Mouse (Mus musculus) neural tube, embryonic 15.5 days (tissue): ENCODE results near the gene Anxa4. TPM values are rescaled to one million over a fixed set of nuclear protein-coding genes. Genes with fewer than 3 reads are reported as not detected.

Experiments used
- ATAC-seq: fragments of 200-750 bp; cut with Nextera tagmentation; 2 replicates; pipeline ENCODE4 v1.8.0; 2017; ENCODE audit warnings: mild to moderate bottlenecking, moderate TSS enrichment, moderate library complexity; ENCODE audit not compliant: low FRiP score
- H3K27ac ChIP-seq: fragments of 300-500 bp; sonication (generic); replicated peaks from 2 replicates; pipeline ENCODE4 v1.5.1; 2015; ENCODE audit warnings: mild to moderate bottlenecking, inconsistent platforms
- H3K27me3 ChIP-seq: fragments of 300-500 bp; sonication (generic); replicated peaks from 2 replicates; pipeline ENCODE4 v1.6.1; 2015; ENCODE audit warnings: inconsistent platforms
- H3K36me3 ChIP-seq: fragments of 300-500 bp; sonication (generic); 2 replicates; pipeline ENCODE4 v1.6.1; 2015; ENCODE audit warnings: inconsistent platforms
- H3K4me1 ChIP-seq: fragments of 300-500 bp; sonication (generic); 2 replicates; pipeline ENCODE4 v1.6.1; 2015; ENCODE audit warnings: inconsistent platforms
- H3K4me2 ChIP-seq: fragments of 300-500 bp; sonication (generic); 2 replicates; pipeline ENCODE4 v1.6.1; 2015; ENCODE audit warnings: inconsistent platforms, mild to moderate bottlenecking, moderate library complexity
- H3K4me3 ChIP-seq: fragments of 300-500 bp; sonication (generic); replicated peaks from 2 replicates; pipeline ENCODE4 v1.5.1; 2015; ENCODE audit warnings: mild to moderate bottlenecking, inconsistent platforms
- H3K9ac ChIP-seq: fragments of 300-500 bp; sonication (generic); replicated peaks from 2 replicates; pipeline ENCODE4 v1.6.1; 2015; ENCODE audit warnings: mild to moderate bottlenecking, inconsistent platforms
- H3K9me3 ChIP-seq: fragments of 300-500 bp; sonication (generic); replicated peaks from 2 replicates; pipeline ENCODE4 v1.6.1; 2016; ENCODE audit warnings: inconsistent platforms
- WGBS: fragments of 180-500 bp; shearing (Covaris S2); methylation state at CpG from one replicate; pipeline ENCODE4 v1.1.7; 2015; ENCODE audit warnings: mixed read lengths; 5-methylcytosine and 5-hydroxymethylcytosine counted together
- polyA plus RNA-seq: library from polyadenylated mRNA; unstranded; fragments of >200 nt; fragmentation: Nextera tagmentation; extraction: Ambion mirVana; gene quantifications from 2 replicates; pipeline ENCODE4 v1.2.1, GENCODE M21; 2015

The Anxa4 gene
- polyA plus RNA-seq, 1 experiment from 2014 or later, result 4.2 TPM

DNA sequence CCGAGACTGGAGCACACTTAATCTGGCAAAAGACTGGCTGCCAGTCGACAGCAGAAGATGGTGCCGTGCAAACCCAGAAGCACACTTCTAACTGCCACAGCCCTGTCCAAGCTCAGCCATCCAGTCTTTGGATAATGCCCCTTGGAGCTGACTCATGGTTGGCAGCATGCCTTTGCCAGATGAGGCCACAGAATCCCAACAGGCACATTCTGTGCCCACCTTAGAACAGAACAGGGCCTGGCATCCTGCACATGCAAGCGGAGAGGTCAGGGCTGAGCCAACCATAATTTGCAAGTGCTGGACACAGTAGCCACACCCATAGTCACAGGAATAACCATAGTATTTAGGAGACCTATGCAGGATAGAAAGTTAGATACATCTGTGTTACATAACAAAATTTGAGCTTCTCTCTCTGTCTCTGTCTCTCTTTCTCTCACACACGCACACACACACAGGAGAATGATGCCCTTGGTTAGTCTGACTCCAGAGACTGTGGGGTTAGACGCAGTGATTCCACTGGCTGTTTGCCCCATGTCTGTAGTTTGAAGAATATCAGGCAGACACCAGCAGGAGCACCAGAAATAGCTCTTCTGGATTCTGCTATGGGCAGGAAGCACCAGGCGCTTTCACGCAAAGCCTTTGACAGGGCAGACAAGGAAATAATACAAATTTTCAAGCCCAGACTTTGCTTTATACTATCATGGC lies 17.2 kb downstream of the Anxa4 start:
- no peak overlapping the region for H3K9ac ChIP-seq
- no peaks in the 10 kb centered on the region for H3K27me3 ChIP-seq
- no peak for ATAC-seq
- 89% methylated on average over 8 of the region's 8 CpGs for WGBS
- H3K4me1 ChIP-seq, result peaks cover 3% of the 10 kb centered on the region; the same call in 1 of the 2 replicates
- no peak overlapping the region for H3K4me3 ChIP-seq
- H3K27ac ChIP-seq, result 0 out of 2 replicates have a peak overlapping the region, but pooled peaks have one; percentile 35
- no peaks in the 10 kb centered on the region for H3K9me3 ChIP-seq
- no peaks in the 10 kb centered on the region for H3K36me3 ChIP-seq
- H3K4me2 ChIP-seq, result no peak overlapping the region

DNA sequence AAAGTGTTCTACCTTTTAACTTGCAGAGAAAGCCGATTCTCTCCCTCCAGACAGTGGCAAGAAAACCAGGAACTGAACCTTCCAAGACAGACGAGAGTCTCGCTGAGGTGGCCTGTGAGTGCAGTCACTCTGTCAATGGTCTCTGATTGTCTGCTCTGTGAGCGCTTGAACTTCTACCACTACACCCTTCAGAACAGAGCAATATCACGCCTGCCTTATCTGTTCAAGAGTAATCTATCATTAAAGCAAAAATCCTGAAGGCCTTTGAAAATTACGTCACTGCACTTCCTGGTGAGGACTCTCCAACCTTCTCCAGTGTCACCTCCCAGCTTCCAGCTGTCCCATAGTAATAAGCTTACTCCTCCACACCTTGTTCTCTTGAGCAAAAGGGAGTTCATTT lies 18.4 kb downstream of the Anxa4 start:
- Histone ChIP-seq H3K9ac (no peak overlapping the region), H3K9me3 (no peaks in the 10 kb centered on the region), H3K27ac (no peak overlapping the region), H3K4me1 (peaks cover 3% of the 10 kb centered on the region; the same call in 1 of the 2 replicates), H3K27me3 (no peaks in the 10 kb centered on the region), H3K36me3 (no peaks in the 10 kb centered on the region), H3K4me3 (no peak overlapping the region), H3K4me2 (no peak overlapping the region)
- no peak for ATAC-seq
- 87% methylated on average over 6 of the region's 6 CpGs for WGBS

DNA sequence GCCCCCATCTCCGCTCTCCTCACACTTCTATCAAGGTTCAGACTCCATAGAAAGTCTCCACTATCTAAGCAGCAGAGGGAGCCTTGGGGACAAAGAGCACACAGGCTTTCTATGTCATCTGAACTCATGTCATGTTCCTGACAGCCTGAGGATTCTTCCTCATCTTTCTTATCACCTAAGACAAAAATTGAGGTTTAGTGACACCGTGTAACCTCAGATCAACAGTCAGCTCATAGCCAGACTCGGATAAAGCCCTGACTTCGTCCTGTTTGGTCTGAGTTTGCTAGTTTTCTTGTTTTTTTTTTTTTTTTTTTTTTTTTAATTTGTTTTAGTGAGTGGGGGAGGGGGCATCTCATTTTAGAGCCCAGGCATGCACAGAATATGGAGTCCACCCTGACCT lies 19.6 kb downstream of the Anxa4 start:
- Histone ChIP-seq H3K4me3 (no peak overlapping the region), H3K36me3 (no peaks in the 10 kb centered on the region), H3K4me2 (no peak overlapping the region), H3K9ac (no peak overlapping the region), H3K27ac (no peak overlapping the region), H3K4me1 (peaks cover 3% of the 10 kb centered on the region; the same call in 1 of the 2 replicates), H3K9me3 (no peaks in the 10 kb centered on the region), H3K27me3 (no peaks in the 10 kb centered on the region)
- WGBS, result 93% methylated on average over 4 of the region's 4 CpGs
- no peak for ATAC-seq

DNA sequence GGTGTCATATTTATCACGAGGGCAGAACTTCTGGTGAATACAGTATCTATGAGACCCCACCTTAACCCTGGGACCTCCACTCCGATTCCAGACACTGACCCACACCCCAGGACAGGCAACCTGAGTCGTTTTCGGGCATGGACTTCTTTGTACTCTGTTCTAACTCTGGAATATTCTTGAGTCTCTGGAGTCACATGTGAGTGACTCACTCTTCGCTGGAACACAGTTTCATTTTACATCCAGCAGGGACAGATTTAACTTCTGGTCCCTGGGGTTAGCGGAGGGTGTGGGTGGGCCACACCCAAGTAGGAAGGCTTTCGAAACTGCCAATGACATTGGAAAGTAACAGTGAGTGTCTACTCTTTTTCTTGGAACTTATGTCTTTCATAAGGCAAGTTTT lies 20.8 kb downstream of the Anxa4 start:
- no peaks in the 10 kb centered on the region for H3K9me3 ChIP-seq
- no peak overlapping the region for H3K4me2 ChIP-seq
- ATAC-seq, result no peak
- no peak overlapping the region for H3K9ac ChIP-seq
- H3K36me3 ChIP-seq, result no peaks in the 10 kb centered on the region
- 85% methylated on average over 7 of the region's 7 CpGs for WGBS
- no peak overlapping the region for H3K27ac ChIP-seq
- H3K4me3 ChIP-seq, result no peak overlapping the region
- peaks cover 3% of the 10 kb centered on the region; the same call in 1 of the 2 replicates for H3K4me1 ChIP-seq
- no peaks in the 10 kb centered on the region for H3K27me3 ChIP-seq

DNA sequence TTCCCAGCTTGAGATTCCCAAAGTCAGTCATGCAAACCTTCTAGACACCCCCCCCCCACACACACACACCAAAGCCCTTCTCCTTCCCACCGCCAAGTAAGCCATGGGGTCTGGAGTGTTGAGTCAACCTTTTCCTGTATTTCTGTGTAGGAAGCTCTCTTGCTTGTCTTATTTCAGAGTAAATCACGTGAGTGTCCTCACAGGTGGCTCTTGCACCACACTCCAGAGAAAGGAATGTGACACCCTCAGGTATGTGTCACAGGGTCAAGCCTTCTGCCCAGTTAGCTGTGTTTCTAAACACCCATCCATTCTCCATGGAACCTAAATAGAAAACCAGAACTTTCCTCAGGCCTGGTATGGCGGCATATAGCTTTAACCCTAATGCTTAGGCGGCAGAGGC lies 24.4 kb downstream of the Anxa4 start:
- Histone ChIP-seq H3K4me2 (no peak overlapping the region), H3K36me3 (no peaks in the 10 kb centered on the region), H3K27me3 (no peaks in the 10 kb centered on the region), H3K9me3 (no peaks in the 10 kb centered on the region), H3K4me3 (no peak overlapping the region), H3K27ac (no peak overlapping the region), H3K9ac (no peak overlapping the region), H3K4me1 (no peaks in the 10 kb centered on the region)
- 92% methylated on average over 4 of the region's 4 CpGs for WGBS
- no peak for ATAC-seq

DNA sequence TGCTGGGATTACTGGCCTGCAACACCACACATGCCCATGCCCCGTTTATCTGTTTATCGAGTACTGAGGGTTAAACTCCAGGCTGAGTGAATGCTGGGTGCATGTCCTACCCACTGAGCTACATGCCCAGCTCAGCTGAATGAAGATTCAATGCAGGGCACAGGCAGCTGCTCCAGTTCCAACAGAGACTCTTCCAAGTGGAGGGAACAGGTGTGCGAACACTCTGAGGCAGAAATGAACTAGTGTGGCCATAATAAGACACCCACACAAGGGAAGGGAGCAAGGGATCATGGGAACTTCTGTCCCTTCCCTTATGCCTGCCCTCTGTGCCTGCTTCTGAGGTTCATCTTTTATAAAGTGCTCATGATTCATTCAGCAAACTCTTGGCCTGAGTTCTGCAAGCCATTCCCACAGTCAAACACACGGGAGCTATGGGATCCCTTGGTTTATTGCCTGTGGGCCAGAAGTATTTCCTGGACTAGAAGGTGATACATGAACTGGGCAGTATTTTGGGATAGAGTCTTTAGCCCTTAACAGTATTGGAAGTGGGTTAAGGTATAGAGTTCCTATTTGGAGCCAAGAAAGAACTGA lies 25.1 kb downstream of the Anxa4 start:
- no peak overlapping the region for H3K4me2 ChIP-seq
- H3K4me1 ChIP-seq, result no peaks in the 10 kb centered on the region
- H3K36me3 ChIP-seq, result no peaks in the 10 kb centered on the region
- H3K4me3 ChIP-seq, result no peak overlapping the region
- ATAC-seq, result no peak
- no peaks in the 10 kb centered on the region for H3K27me3 ChIP-seq
- no peak overlapping the region for H3K27ac ChIP-seq
- no peaks in the 10 kb centered on the region for H3K9me3 ChIP-seq
- WGBS, result 85% methylated on average over 4 of the region's 4 CpGs
- H3K9ac ChIP-seq, result no peak overlapping the region

DNA sequence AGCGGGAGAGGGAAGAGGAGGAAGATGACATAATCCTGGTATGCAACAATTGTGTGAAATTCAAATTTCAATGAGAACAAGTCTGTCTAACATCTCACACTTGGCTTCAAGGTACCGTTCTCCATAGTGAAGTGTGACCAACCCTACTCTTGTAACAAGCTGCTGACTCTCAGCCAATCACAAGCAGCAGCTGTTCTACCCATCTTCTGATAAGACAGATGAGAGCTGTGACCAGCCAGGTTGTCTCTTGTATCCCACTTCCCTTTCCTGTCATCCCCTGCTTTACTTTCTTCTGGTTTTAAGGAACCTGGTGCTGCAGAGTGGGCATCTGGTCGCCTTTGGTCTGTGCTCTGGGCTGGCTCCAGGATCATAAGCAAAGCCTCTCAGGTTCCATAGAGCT lies 25.9 kb downstream of the Anxa4 start:
- no peaks in the 10 kb centered on the region for H3K36me3 ChIP-seq
- H3K27me3 ChIP-seq, result no peaks in the 10 kb centered on the region
- WGBS, result 92% methylated on average over 3 of the region's 3 CpGs
- H3K4me1 ChIP-seq, result no peaks in the 10 kb centered on the region
- no peak for ATAC-seq
- no peak overlapping the region for H3K4me3 ChIP-seq
- no peak overlapping the region for H3K9ac ChIP-seq
- H3K9me3 ChIP-seq, result no peaks in the 10 kb centered on the region
- H3K27ac ChIP-seq, result no peak overlapping the region
- no peak overlapping the region for H3K4me2 ChIP-seq

DNA sequence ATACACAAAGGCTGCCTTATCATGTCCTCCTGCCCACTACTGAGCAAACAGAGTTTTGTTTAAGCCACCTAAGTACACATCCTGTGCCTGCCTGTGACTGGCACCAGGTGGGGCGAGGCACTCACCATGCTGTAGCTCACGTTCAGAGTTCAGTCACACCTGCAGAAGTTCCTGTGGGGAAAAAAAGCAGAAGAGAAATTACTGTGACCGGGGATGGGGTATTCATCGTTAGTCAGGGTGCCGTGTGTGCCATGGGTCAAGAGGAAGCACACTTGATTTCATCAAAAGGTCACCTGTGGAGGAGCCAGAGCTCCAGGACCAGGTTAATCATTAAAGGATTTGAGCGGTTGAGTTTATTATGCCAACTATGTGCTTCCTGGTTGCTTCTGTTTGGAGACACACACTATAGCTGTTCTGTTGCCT lies 27.7 kb downstream of the Anxa4 start:
- Histone ChIP-seq H3K9ac (no peak overlapping the region), H3K4me1 (no peaks in the 10 kb centered on the region), H3K4me3 (no peak overlapping the region), H3K9me3 (no peaks in the 10 kb centered on the region), H3K4me2 (no peak overlapping the region), H3K27ac (no peak overlapping the region), H3K36me3 (no peaks in the 10 kb centered on the region), H3K27me3 (no peaks in the 10 kb centered on the region)
- ATAC-seq, result no peak
- 71% methylated on average over 6 of the region's 6 CpGs for WGBS

DNA sequence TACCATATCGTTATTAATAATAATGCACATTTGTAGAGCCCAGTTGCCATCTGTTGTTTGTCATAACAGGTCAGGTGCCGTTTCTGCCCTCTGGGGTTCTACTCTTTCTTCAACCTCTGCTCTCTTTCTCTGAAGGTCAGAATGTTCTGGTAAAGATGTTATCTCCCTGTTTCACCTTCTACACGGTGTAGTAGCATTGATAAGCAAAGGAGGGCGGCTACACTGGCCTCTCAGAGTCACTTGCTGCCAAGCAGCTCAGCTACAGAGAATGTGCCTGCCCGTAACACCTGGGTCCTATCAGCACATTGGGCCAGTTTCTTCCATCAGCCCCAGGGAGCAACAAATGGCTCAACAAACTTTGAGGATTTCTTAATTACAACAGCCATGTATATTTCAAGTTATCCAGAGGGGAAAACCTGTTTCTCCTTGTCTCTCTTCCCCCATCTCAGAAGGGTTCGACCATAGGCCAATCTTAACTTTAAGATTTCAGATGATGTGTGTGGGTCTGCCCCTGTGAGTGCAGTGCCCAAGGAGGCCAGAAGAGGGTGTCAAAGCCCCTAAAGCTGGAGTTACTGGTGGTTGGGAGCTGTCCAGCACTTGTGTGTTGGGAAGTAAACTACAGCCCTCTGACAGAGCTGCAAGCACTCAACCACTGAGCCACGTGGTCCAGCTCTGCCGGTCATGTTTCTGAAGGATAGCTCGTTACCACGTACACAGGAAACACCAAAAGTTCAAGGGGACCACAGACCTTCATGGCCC lies 39.1 kb downstream of the Anxa4 start:
- no peak for ATAC-seq
- Histone ChIP-seq H3K27me3 (no peaks in the 10 kb centered on the region), H3K9me3 (no peaks in the 10 kb centered on the region), H3K9ac (no peak overlapping the region), H3K27ac (no peak overlapping the region), H3K4me3 (no peak overlapping the region), H3K4me2 (no peak overlapping the region), H3K4me1 (no peaks in the 10 kb centered on the region), H3K36me3 (no peaks in the 10 kb centered on the region)
- WGBS, result 94% methylated on average over 10 of the region's 10 CpGs

DNA sequence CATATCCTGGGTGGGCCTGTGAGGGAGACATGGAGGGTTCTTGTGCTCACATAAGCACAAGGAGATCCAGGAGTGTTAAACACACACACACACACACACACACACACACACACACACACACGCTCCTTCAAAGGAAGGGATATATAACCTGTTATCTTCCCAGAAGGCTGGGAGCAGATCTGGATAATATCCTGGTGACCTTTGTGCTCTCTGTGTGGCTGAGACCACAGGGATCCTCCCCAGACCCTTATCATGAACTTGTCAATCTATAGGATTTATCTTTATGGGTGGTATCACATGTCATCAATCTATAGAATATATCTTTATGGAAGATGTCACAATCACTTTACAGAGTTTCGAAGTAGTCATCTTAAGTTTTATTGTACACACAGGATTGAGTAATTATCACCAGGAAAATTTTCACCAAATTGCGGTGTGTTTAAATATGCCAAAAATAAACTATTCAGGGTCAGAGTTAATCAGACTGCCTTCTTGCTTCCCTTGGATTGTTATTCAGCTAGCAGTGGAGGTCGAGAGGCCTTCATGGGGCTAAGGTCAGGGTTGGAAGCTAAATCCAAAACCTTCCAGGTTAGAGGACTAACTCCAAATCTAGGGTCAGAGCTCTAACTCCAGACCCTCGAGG lies 40.4 kb downstream of the Anxa4 start:
- ATAC-seq, result no peak
- no peak overlapping the region for H3K27ac ChIP-seq
- 85% methylated on average over 5 of the region's 5 CpGs for WGBS

DNA sequence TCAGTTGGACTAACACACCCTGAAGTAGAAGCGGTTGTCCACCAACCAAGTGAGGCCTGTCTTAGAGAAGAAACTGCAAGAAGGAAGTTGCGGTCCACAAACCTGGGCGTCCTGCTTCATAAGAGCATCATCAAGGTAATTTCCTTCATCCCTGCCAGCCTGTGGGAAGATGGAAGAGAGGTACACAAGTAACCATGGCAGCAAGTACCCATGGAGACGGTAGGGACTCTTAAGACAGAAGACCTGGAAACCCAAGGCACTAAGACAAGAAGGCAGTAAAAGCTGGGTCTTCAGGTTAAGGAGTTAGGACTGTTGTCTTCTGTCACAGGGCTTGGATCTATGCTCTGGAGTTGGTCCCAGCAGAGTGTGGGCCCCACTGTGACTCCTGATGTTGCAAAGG lies 42.4 kb downstream of the Anxa4 start:
- Histone ChIP-seq H3K36me3 (no peaks in the 10 kb centered on the region), H3K27ac (no peak overlapping the region), H3K4me1 (no peaks in the 10 kb centered on the region), H3K4me3 (no peak overlapping the region), H3K27me3 (no peaks in the 10 kb centered on the region), H3K4me2 (no peak overlapping the region), H3K9me3 (no peaks in the 10 kb centered on the region), H3K9ac (no peak overlapping the region)
- WGBS, result 96% methylated on average over 4 of the region's 4 CpGs
- ATAC-seq, result no peak

More for the DNA sequence above, 40.4 kb downstream of the Anxa4 start:
- Histone ChIP-seq H3K36me3 (no peaks in the 10 kb centered on the region), H3K4me2 (no peak overlapping the region), H3K4me3 (no peak overlapping the region), H3K4me1 (no peaks in the 10 kb centered on the region), H3K27me3 (no peaks in the 10 kb centered on the region), H3K9me3 (no peaks in the 10 kb centered on the region), H3K9ac (no peak overlapping the region)
